Mouse (Mus musculus) fibroblast of lung, adult 2 months (primary cell): ENCODE data around the gene Otulinl.

Experiments used
- DNase-seq: peaks from one replicate; pipeline ENCODE4 v3.0.0-alpha.2; 2011; ENCODE audit warnings: low read depth

The Otulinl gene

DNA sequence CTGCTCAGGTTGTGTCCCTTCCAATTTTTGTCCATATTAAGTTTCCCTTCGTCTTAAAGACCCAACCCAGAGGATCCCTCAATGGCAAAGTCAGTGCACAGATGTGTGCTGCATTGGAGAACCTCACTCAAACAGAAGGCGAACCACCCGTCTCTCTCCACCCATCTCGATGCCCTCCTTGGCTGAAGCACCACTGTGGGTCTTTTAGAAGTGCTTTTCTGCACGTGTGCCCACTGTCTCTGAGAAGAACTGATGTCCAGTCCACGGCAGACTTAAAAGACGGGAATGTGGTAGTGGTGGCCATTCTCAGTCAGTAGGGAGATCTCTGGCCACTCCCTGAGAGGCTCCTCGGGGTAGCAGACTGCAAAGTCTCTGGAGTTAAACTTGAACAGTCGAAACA lies 24.8 kb downstream of the Otulinl start:
- DNase-seq, result no peak

DNA sequence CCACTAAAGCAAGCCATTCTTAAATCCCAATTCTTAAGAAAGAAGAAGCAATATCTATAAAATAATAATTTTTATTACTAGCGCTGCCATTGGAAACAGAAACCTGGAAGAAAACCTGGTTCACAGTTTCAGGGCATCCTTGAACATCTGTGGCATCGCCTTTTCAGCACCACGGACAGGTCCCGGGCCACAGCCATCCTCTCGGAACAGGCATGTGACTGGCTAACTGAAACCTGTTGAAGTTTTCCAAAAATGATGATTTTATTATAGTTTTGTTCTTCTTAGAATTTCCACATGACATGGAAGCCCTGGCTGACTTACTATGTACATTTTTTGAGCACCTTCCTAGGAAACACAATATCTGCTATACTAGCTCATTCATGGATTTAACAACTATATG lies 26.4 kb downstream of the Otulinl start:
- no peak for DNase-seq

DNA sequence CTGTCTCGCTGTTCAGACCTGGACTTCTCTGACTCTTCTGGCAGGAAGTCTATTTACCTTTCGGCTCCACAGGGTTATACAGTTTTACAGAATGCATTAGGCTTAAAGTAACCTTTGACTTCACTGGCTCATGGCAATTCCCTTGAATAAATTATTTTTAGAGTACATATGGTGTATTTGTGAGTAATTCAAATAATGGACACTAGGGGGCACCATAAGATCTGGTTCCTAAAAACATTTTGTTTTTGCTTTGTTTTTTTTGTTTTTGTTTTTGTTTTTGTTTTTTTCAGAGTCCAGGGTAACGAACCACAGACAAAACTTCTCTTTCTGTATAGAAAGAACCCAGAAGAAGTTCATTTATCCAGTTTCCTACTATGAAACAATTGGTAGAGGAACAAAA lies 33.7 kb downstream of the Otulinl start:
- no peak for DNase-seq

DNA sequence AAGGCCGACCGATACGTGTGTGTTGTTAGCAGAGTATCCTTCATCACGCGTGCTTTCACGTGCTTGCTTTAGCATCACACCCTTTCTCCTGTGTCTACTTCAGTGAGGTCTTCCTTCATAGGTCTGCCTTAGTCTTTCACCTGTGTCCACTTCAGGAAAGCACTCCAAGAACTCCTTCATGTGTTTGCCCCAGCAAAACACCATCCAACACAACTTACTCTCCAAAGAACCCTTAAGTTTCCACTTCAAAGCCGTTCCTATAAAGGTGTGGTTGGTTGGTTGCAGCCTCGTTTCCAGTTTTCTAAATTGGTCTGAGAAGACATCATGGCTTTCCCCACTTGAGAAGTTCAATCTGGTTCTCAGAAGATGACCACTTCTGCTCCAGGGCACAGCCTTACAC lies 34.7 kb downstream of the Otulinl start:
- no peak for DNase-seq

DNA sequence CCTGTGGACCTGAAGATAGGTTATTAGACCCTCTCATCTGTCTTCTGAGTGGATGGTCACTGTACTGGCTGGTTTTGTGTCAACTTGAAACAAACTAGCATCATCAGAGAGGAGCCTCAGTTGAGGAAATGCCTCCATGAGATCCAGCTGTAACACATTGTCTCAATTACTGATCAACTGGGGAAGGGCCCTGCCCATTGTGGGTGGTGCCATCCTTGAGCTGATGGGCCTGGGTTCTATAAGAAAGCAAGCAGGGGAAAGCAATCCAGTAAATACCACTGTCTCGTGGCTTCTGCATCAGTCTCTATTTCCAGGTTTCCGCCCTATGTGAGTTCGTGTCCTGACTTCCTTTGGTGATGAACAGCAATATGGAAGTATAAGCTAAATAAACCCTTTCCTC lies 36.1 kb downstream of the Otulinl start:
- DNase-seq, result no peak

DNA sequence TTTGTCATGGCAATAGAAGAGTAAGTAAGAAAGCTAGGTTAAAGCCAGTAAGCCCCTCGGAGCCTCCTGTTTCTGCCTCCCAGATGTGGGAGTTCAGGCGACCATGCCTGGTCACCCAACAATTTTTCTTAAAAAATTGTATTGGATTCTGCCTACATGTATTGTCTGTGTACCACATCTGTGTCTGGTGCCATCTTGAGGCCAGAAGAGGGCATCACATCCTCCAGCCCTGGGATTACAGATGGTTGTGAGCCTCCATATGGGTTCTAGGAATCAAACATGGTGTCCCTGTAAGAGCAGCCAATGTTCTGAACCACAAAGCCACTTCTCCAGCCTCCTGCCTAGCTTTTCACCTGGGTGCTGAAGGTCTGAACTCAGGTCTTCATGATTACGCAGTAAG lies 38.5 kb downstream of the Otulinl start:
- no peak for DNase-seq

DNA sequence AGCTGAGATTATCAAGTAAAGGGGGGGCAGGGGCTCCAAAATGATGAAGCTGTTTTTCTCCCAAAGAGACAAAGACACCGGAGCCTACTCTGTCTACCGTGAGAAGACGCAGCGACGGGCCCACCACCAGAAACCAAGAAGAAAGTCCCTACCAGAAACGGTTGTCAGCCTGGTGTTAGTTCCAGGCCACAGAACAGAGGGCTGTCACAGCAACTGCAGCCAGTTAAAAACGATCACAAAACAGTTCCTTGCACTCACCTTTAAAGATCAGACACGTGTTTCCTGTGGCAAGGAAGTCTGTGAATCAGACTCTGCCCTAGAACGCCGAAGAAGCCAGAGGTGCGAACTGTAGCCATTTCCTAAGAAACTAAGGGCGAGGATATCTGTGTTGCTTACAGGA lies 40.2 kb downstream of the Otulinl start:
- no peak for DNase-seq

DNA sequence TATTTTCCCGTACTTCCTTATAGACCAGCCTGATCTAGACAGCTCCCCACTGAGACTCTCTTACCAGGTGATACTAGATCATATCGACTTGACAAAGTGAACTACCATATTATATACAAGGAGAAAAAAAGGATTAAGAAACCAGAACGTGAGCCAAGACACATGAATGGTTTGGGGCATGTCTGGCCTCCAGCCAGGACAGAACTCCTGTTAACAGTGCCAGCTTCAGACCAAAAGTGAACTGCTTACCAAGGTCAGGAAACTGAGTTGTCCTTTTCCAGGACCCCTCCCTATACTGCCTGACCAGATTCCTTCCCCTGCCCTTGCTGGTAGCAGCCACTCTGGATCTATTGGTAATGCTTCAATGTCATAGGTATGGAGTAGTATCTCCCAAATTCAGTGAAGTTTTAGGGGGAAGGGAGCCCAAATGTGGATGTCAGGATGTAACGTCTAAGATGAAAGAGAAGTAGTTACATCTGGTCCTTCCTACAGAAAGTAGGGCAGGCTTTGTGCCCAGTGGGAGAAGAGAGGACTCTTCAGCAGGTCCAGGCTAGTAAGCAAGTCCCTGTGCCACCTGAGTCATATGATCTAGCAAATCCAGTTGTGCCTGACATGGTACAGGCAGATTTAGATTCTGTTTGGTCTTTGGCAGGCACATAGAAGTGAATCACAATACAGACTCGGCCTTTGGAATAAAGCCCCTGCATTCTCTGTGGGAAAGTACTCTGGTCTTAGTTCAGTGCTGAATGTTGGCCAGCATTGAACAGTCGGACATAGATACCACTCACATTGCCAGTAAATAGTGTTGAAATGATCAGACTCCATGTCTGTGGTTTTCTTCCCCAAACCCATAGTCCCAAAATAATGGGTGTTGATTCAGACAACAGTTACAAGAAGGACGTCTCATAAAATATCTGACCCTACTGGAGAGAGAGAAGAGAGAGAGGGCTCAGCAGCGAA lies 47.2 kb downstream of the Otulinl start:
- peak; percentile 81 for DNase-seq

DNA sequence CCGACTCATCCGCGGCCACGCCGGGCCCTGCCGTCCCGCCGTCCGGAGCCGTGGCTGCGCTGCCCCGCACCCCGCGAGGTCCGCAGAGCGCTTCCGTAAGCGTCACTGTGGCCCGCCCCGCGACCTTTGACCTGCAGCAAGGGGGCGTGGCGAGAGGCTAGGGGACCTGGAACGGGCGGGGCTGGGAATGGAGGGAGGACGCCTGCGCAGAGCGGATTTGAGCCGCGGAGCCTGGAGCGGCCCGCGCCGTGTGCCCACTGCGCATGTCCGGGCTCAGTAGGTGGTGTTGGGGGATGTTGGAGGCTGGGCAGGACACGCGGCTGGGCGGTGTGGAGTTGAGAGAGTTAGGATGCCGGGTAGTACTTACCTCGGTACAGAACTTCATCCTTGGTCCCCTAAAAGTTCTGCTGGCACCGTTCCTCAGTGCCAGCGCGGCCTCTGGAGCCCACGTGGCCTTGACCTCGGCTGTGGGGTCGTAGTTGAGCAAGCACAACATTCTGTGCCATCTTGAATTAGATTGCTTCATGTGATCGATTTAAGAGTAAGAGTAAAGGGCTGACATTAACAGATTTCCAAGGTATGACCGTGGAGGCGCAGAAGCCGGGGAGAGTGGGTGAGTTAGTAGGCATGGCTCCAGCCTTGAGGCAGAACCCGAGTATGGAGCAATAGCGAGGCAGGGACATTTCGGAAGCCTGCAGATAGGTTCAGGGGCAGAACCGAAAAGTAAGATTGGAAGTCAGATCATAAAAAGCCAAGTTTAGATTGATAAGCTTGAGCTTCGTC lies 50.6 kb downstream of the Otulinl start, which contains the start of gene Otulin:
TSS of gene Otulin (minus strand) at position 93 of the 783 bp plus-strand sequence.
- peak; percentile 92 for DNase-seq

DNA sequence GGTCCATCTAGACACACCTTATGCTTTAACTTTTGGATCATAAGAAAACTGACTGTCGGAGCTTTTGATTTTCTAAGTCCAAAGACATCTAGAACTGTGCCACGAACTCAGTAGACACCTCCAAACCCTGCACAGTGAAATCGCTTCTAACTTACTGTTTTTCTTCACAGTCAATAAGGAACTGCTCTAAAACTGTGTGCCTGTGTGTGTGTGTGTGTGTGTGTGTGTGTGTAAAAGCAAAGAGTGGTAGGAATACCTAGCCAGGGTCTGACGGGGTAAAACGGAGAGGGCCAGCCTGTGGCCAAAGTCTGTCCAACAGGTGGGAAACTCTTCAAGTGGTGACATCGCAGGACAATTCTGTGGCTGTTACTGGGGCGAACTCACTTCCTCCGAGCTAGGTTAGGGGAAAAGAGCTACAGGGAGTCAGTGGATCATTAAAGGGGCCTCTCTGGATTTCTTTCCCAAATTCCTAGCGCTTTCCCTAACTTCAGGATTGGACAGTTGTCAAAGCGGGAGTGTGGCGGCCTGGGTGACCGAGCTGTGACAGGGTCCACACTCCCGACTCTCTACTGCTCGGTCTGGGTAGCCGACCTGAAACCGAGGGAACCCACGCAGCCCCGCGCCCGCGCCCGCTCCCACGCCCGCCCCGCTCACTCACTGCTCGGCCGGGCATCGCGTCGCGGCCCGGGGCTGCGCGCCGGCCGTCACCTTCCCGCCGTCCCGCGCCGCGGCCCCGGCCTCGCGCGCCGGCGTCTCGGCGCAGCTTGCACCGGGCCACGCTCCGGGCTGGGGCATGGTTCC lies 51.4 kb downstream of the Otulinl start:
- DNase-seq, result no peak

DNA sequence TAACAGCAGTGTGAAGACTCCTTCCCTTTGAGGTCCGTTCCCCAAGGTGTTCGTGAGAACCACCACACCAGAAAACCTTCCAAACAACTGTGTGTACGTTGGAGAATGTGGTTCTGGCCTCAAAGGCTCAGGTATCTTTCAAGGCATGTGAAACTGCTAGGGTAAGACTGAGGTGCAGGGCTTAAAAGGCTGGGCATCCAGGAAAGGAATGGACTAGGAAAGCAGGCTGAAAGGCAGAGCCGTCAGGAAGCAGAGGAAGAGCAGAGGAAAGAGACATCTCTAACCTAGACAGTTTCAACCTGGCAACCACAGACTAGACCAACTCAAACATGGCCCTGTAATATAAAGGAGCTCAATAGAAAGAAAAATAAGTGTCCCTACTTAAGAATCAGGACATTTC lies 52.3 kb downstream of the Otulinl start:
- no peak for DNase-seq

DNA sequence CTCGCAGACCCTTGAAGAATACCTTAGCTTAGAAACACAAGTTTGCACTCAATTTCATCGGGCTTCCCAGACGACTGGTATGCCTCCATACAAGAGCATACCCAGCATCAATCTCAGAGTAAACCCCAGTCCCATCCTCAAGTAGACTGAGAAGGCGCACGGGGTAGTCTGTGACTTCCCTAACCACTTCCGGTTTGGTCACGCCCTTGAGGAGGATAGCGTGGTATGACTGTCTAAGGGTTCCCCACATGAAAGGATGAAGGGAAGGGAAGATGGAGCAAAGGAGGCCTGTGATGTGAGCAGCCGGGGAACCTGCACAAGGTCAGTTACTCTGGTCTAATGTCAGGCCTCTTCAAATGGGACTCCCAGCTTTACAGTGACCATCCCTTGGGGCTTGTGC lies 53.6 kb downstream of the Otulinl start:
- DNase-seq, result no peak

DNA sequence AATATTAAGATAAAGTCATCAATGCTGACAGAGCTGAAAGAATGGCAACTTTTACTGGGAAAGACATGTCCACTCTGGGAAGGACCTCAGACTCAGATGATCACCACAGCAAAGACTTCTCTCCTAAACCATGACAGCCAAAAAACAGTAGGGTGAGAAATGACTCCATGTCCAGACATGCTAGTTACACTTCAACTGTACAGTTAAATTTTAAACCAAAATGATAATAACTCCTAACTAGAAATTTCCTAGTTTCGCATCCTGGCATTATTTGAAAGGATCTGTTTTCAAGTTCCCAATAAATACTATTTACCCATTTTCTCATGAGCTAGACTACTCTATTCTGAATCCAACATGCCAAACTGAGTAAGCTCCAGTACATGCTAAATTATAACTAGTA lies 55.1 kb downstream of the Otulinl start:
- no peak for DNase-seq

DNA sequence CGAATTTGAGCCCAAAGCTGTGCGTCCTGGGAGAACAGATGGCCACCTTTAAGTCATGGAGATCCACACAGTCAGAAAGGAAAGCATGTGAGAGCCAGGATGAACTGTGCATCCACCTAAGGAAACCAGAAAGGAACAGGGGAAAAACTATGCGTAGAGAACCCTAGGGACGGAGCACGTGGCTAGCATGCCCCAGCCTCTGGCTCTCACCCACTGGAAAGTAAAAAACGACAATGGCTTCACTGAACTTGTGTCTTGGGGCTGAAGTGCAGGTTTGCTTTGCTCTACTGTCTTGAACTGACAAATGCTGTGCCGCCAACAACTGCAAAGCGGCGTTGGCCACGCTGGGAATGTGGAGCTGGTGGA lies 55.5 kb downstream of the Otulinl start:
- no peak for DNase-seq

DNA sequence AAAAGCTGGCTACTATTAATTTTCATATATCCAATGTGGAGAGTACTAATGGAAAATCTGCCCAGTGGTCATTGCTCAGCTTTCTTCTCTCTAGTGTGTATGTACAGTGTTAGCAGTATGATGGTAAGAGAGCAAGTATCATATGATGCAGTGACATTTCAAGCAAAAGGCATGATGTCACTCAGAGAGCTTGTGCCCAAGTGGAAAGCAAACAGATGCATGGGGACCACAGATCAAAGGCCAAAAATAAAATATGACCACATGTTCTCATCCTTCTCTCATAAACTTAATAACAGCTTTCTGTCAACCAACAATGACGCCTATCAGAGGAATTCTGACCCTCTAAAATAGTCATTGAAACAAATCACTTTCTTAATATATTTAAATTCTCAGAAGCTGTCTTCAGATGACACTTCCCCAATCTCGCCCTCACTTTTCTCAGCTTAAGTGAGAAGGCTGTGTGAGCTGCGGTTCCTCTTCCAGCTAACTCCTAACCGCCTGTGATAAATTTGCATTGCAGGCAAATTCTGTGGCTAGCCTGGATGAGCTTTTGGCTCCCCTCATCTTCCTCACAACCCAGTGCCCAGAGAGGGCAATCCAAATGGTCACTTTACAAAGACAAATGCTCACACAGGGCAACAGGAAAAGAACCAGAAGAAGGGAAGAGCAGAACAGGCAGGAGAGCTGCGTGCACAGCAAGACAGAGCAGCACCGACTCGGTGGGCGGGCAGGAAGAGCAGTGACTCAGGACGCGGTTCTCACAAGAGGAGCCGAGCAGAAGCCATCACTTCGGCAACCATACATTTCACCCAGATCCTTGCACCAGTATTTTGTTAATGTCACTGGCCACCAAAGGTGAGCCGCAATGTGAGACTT lies 56.1 kb downstream of the Otulinl start:
- DNase-seq, result no peak

DNA sequence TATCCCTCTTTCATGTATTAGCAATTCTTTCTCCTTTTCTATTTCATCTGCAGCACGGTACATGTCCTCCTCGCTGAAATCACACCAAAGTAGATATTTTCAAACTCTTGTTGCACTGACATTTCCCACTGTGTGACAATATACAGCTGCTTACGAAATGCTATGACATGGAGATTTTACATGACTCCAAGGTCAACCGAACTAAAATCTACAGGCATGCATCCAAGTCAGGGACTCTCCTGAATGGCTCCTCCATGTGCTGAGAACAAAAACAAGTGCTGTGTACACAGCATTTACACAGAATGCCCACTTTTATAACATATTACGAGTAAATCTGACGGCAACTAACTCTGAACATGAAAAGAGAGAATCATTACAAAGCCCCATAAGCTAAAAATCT lies 58.1 kb downstream of the Otulinl start:
- no peak for DNase-seq

DNA sequence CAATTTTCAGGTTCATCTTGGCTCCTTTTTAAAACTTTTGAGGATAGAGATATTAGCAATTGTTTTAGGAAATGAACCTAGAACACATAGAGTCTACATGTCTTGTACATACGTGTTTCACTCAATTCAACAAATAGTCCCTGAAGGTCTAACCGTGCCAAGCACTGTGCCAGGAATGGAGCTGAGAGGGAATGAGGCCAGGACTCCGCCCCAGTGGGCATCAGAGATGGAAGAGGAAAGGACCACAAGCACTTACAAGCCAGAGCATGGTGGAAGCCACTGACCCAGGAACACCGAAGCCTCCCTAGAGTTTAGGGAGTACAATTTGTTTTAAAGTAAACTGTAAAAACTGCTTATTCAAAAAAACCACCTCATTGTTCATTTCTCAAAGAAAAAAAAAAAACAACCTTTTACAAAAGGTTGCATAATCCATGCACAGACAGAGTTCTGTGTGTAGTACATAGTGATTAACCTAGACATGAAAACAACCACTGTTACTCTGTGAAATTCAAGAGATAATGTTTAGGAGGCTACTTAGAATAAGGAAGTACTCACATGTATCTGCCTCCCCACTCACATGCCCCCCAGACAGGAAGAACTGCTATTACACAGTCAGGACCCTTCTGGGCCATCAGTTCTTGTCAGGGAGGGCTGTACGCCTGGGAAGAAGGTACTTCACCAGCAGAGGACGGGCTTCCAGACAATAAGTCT lies 60.7 kb downstream of the Otulinl start:
- DNase-seq, result no peak

DNA sequence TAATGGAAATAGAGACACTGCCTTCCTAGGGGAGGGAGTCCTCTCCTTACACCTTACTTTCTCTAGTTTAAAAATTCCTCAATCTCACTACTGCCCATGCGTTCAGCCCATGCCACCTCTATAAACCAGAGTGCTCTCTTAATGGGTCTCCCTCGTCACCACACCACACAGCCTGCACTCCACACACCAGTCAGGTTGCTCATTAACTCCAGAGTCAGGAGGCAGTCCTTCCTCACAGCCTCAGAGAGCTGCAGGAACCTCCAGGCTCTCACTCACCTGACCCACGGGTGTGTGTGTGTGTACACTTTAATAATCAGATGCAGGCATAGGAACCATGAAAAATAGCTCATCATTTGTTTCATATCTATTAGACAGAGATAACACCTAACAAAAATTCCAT lies 61.7 kb downstream of the Otulinl start:
- no peak for DNase-seq

DNA sequence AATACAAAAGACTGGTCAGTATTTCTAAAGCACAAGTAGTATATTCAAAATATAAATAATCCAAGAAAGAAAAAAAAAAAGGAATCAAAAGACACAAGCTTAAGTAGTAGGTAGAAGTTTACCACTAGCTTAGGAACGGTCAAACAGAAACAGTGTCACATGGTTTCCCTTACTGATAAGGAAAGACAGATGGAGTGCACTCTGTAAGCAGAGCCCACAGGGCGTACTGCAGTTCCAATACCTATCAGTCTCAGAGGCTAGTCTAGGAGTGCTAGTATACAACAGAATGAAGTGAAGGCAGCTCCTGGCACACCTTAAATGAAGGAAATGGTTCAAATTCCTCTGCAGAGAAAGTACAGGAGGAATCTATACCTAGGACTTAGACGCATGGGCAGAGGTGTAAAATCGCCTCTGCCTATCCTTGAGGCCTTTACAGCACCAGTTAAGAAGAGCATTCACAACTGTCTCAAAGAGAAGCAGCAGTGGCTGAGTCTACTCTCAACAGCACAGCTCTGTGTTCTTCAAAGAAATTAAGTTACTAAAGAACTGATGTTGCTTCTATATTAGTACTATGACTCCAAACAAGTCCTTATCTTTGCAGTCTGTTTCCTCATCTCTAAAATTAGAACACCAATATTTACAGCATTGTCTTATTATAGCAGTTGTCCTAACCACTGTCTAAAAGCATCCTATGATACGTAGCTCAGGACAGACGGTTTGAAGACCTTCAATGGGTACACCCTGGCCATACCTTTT lies 62.4 kb downstream of the Otulinl start:
- no peak for DNase-seq

DNA sequence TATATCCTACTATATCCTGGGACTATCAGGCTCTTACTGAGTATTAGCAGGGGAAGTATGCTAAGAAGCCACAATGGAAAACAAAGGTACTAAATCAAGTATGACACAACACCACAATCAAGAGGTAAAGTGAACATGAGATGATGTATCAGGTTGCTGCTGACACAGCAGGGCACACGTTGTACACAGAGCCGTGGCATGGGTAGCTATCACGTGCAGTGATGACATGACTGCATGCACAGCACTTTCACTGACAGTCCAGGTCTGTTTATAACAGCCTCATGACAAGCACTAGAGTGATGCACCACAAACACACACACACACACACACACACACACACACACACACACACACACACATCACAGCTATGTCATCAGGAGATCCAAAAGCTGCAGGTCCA lies 64.2 kb downstream of the Otulinl start:
- DNase-seq, result no peak
